Mouse (Mus musculus): ENCODE data around the gene Lypd3. TPM values are rescaled to one million over a fixed set of nuclear protein-coding genes. Genes with fewer than 3 reads are reported as not detected.
"Not testable (repeated sequence)": the region's sequence is repeated elsewhere in the genome, so short reads cannot be mapped to it uniquely, and the experiment has no call there.

Lypd3 gene
- polyA plus RNA-seq, 1 experiment = not detected

GRCm38 (mm10) chr7:24611709-24612108 is 24.6 kb upstream of the Lypd3 start:
- DNase-seq (ENCODE audit: low read depth in 1 of 2, low spot score in 2 of 2) = no peak
- no peak overlapping the region for H3K27ac ChIP-seq (ENCODE audit: insufficient read depth, low read length)
- 8% methylated on average over 7 of the region's 7 CpGs for WGBS

DNA sequence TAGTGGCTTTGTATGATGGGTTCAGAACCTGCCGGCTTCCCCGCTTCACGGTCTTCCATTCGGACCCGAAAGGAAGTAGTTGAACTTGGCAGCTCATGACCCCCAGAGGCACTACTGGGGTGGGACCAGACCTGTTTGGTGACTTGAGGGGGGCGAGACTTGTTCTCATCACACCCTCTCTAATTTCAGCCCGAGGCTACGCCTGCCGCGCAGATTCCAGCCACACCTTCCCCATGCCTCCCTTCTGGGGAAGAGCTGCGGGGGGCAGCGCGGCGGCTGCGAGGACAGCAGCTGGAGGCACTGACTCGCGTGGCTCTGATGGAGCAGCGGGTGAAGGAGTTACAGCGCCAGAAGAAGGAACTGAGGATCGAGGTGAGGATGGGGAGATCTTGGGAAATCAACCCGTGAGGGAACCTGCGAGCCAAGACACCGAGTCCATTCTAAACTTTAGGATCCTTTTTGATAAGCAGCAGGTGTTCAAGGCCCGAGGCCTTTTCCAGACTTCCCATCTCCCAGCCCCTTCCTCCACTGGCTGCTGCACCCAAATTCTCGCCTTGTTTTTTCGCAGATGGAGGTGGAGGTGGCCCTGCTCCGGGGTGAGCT is 23.9 kb upstream of the Lypd3 start:
- Histone ChIP-seq H3K27me3 (ENCODE audit: control insufficient read depth, insufficient read depth, low read length) (no peaks in the 10 kb centered on the region), H3K36me3 (ENCODE audit: control insufficient read depth, insufficient read depth, low read length) (peaks cover 2% of the 10 kb centered on the region), H3K27ac (ENCODE audit: insufficient read depth, low read length) (no peak overlapping the region), H3K4me3 (ENCODE audit: extremely low read depth, insufficient read depth, insufficient read length) (peak overlapping the region; percentile 17; the same call in 1 of the 2 replicates), H3K4me1 (ENCODE audit: control insufficient read depth, insufficient read depth, insufficient read length) (peaks cover 15% of the 10 kb centered on the region)
- WGBS = 35% methylated on average over 27 of the region's 27 CpGs
- TF ChIP-seq CTCF (IDR thresholded peaks at IDR 0.05; ENCODE audit: extremely low read depth, insufficient read depth, insufficient read length, insufficient replicate concordance) (no peak), POLR2A (IDR thresholded peaks at IDR 0.05; ENCODE audit: low read depth, low read length) (no peak)
- no peak for DNase-seq (ENCODE audit: low read depth in 1 of 2, low spot score in 2 of 2)

More at GRCm38 (mm10) chr7:24611709-24612108, 24.6 kb upstream of the Lypd3 start:
- H3K4me3 ChIP-seq (ENCODE audit: extremely low read depth, insufficient read depth, insufficient read length) = peak overlapping the region; percentile 91
- no peak for TF ChIP-seq CTCF (IDR thresholded peaks at IDR 0.05; ENCODE audit: extremely low read depth, insufficient read depth, insufficient read length, insufficient replicate concordance)
- H3K4me1 ChIP-seq (ENCODE audit: control insufficient read depth, insufficient read depth, insufficient read length) = peaks cover 15% of the 10 kb centered on the region
- no peaks in the 10 kb centered on the region for H3K27me3 ChIP-seq (ENCODE audit: control insufficient read depth, insufficient read depth, low read length)
- no peaks in the 10 kb centered on the region; the same call in 1 of the 2 replicates for H3K36me3 ChIP-seq (ENCODE audit: control insufficient read depth, insufficient read depth, low read length)

GRCm38 (mm10) chr7:24614816-24615215 is 21.5 kb upstream of the Lypd3 start:
- DNase-seq (ENCODE audit: low read depth in 1 of 2, low spot score in 2 of 2) = no peak
- 75% methylated on average over 13 of the region's 13 CpGs for WGBS
- TF ChIP-seq POLR2A (IDR thresholded peaks at IDR 0.05; ENCODE audit: low read depth, low read length) (no peak), CTCF (IDR thresholded peaks at IDR 0.05; ENCODE audit: extremely low read depth, insufficient read depth, insufficient read length, insufficient replicate concordance) (no peak)
- Histone ChIP-seq H3K27me3 (ENCODE audit: control insufficient read depth, insufficient read depth, low read length) (no peaks in the 10 kb centered on the region), H3K4me1 (ENCODE audit: control insufficient read depth, insufficient read depth, insufficient read length) (peaks cover 27% of the 10 kb centered on the region), H3K27ac (ENCODE audit: insufficient read depth, low read length) (no peak overlapping the region), H3K4me3 (ENCODE audit: extremely low read depth, insufficient read depth, insufficient read length) (no peak overlapping the region), H3K36me3 (ENCODE audit: control insufficient read depth, insufficient read depth, low read length) (peaks cover 6% of the 10 kb centered on the region)

GRCm38 (mm10) chr7:24617763-24618162 is 18.6 kb upstream of the Lypd3 start:
- peak overlapping the region; percentile 41; the same call in 1 of the 2 replicates for H3K27ac ChIP-seq (ENCODE audit: insufficient read depth, low read length)
- peaks cover 15% of the 10 kb centered on the region for H3K4me1 ChIP-seq (ENCODE audit: control insufficient read depth, insufficient read depth, insufficient read length)

DNA sequence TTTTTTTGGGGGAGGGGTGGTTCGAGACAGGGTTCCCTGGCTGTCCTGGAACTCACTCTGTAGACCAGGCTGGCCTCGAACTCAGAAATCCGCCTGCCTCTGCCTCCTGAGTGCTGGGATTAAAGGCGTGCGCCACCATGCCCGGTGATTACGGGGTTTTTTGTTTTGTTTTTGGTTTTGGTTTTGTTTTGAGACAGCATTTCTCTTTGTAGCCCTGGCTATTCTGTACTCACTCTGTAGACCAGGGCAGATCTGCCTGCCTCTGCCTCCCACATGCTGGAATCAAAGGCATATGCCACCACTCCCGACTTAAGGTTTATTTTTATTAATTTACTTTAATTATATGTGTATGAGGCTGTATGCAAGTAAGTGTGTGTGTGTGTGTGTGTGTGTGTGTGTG is 18.0 kb upstream of the Lypd3 start:
- 81% methylated on average over 8 of the region's 8 CpGs for WGBS

More at GRCm38 (mm10) chr7:24617763-24618162, 18.6 kb upstream of the Lypd3 start:
- TF ChIP-seq CTCF (IDR thresholded peaks at IDR 0.05; ENCODE audit: extremely low read depth, insufficient read depth, insufficient read length, insufficient replicate concordance) (no peak), POLR2A (IDR thresholded peaks at IDR 0.05; ENCODE audit: low read depth, low read length) (no peak)
- Histone ChIP-seq H3K4me3 (ENCODE audit: extremely low read depth, insufficient read depth, insufficient read length) (no peak overlapping the region), H3K27me3 (ENCODE audit: control insufficient read depth, insufficient read depth, low read length) (no peaks in the 10 kb centered on the region), H3K36me3 (ENCODE audit: control insufficient read depth, insufficient read depth, low read length) (peaks cover 19% of the 10 kb centered on the region)
- WGBS = 14% methylated on average over 8 of the region's 8 CpGs
- no peak for DNase-seq (ENCODE audit: low read depth in 1 of 2, low spot score in 2 of 2)

DNA sequence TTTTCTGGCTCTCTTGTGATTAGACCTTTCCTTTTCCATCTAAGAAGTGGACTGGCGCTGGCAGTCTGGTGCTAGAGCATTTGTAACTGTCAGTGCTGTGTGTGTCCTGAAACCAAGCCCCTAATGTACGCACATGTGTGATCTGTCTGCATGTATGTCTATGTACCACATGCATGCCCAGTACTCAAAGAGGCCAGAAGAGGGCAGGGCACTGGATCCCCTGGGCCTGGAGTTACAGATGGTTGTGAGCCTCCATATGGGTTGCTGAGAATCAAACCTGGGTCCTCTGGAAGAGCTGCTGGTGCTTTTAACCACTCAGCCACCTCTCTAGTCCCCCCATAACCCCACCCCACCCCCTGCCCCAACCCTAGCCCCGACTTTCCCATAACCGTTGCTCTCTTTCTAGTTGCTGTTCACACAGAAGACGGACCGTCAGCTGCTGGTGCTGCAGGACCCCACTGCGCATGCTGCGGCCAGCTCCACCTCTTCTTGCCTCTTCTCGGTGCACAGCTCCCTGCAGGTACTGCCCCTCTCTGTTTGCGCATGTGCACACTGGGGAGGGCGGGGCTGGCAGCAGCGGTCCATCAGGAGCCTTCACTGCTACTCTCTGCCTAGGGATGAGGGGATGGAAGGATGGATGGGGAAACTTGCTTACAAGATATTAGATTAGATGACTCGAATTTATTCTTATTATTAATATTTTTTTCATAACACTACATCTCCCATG is 16.5 kb upstream of the Lypd3 start:
- Histone ChIP-seq H3K27ac (ENCODE audit: insufficient read depth, low read length) (no peak overlapping the region), H3K36me3 (ENCODE audit: control insufficient read depth, insufficient read depth, low read length) (peaks cover 33% of the 10 kb centered on the region), H3K4me3 (ENCODE audit: extremely low read depth, insufficient read depth, insufficient read length) (no peak overlapping the region), H3K27me3 (ENCODE audit: control insufficient read depth, insufficient read depth, low read length) (no peaks in the 10 kb centered on the region), H3K4me1 (ENCODE audit: control insufficient read depth, insufficient read depth, insufficient read length) (peaks cover 14% of the 10 kb centered on the region; the same call in 1 of the 2 replicates)
- no peak for TF ChIP-seq POLR2A (IDR thresholded peaks at IDR 0.05; ENCODE audit: low read depth, low read length)
- TF ChIP-seq CTCF (IDR thresholded peaks at IDR 0.05; ENCODE audit: extremely low read depth, insufficient read depth, insufficient read length, insufficient replicate concordance) = no peak
- 92% methylated on average over 13 of the region's 13 CpGs for WGBS
- DNase-seq (ENCODE audit: low read depth in 1 of 2, low spot score in 2 of 2) = no peak

More for the DNA sequence above, 18.0 kb upstream of the Lypd3 start:
- not testable (repeated sequence) for H3K27me3 ChIP-seq (ENCODE audit: control insufficient read depth, insufficient read depth, low read length); H3K27ac ChIP-seq (ENCODE audit: insufficient read depth, low read length); H3K4me3 ChIP-seq (ENCODE audit: extremely low read depth, insufficient read depth, insufficient read length); DNase-seq (ENCODE audit: low read depth in 1 of 2, low spot score in 2 of 2)
- Histone ChIP-seq H3K4me1 (ENCODE audit: control insufficient read depth, insufficient read depth, insufficient read length) (peaks cover 14% of the 10 kb centered on the region; the same call in 1 of the 2 replicates), H3K36me3 (ENCODE audit: control insufficient read depth, insufficient read depth, low read length) (peaks cover 21% of the 10 kb centered on the region)

GRCm38 (mm10) chr7:24621193-24621592 is 15.2 kb upstream of the Lypd3 start:
- peaks cover 34% of the 10 kb centered on the region for H3K36me3 ChIP-seq (ENCODE audit: control insufficient read depth, insufficient read depth, low read length)
- 93% methylated on average over 3 of the region's 3 CpGs for WGBS
- no peaks in the 10 kb centered on the region for H3K27me3 ChIP-seq (ENCODE audit: control insufficient read depth, insufficient read depth, low read length)
- DNase-seq (ENCODE audit: low read depth in 1 of 2, low spot score in 2 of 2) = no peak
- H3K27ac ChIP-seq (ENCODE audit: insufficient read depth, low read length) = no peak overlapping the region
- peaks cover 14% of the 10 kb centered on the region; the same call in 1 of the 2 replicates for H3K4me1 ChIP-seq (ENCODE audit: control insufficient read depth, insufficient read depth, insufficient read length)
- no peak for TF ChIP-seq CTCF (IDR thresholded peaks at IDR 0.05; ENCODE audit: extremely low read depth, insufficient read depth, insufficient read length, insufficient replicate concordance)
- TF ChIP-seq POLR2A (IDR thresholded peaks at IDR 0.05; ENCODE audit: low read depth, low read length) = no peak
- H3K4me3 ChIP-seq (ENCODE audit: extremely low read depth, insufficient read depth, insufficient read length) = no peak overlapping the region

All from spleen, adult 2 months (tissue).